Mouse (Mus musculus) liver, embryonic 18 days (tissue): ENCODE data around the gene Gm17469. TPM values are rescaled to one million over a fixed set of nuclear protein-coding genes. Genes with fewer than 3 reads are reported as not detected.

Experiments used
- polyA plus RNA-seq: library from polyadenylated mRNA; depleted of rRNA; stranded (reverse); fragments of >200 nt; gene quantifications from 2 replicates; pipeline ENCODE4 v1.2.3, GENCODE M21; 2012; rRNA removed

Gm17469 gene
- not detected in 2 replicates for polyA plus RNA-seq

DNA sequence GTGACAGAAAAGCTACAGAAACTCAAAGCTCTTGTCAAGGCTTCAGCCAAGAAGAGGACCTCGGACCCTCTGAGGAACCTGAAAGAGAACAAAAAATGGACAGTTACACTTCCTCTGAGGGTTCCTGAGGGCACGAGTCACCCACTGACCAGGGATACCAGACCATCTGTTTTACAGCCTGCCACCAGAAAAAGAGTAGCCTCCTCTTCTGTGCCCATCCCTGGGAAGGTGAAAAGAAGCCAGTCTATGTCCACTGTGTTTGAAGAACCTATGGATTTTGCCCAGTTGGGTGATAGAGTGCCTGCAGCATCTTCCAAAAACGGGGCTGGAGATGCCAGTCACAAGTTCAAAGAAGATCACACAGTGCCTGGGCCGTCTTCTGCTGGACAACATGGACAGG, at the start of gene Gm17469:
TSS of gene Gm17469 (plus strand) at position 301 of the 400 bp plus-strand sequence.

Other genes with a start within 250 kb of the Gm17469 start
- not detected in 2 replicates for gene Gm17584, start 129.3 kb upstream of the Gm17469 start, polyA plus RNA-seq